Mouse (Mus musculus) thymus, adult 2 months (tissue): ENCODE measurements around the gene Scp2. TPM values are rescaled to one million over a fixed set of nuclear protein-coding genes. Genes with fewer than 3 reads are reported as not detected.

Experiments
- DNase-seq: peaks from one replicate; pipeline ENCODE4 v3.0.0; 2021
- H3K27ac ChIP-seq: fragments of 200-500 bp; 2 replicates; pipeline ENCODE4 v1.5.1; 2012; ENCODE audit warnings: low read length, control low read depth; ENCODE audit not compliant: control insufficient read depth, insufficient read depth
- H3K27me3 ChIP-seq: fragments of 200-500 bp; 2 replicates; pipeline ENCODE4 v1.6.1; 2012; ENCODE audit warnings: mild to moderate bottlenecking, low read length, moderate library complexity, mixed read lengths; ENCODE audit not compliant: control insufficient read depth, insufficient read depth
- H3K36me3 ChIP-seq: fragments of 200-500 bp; 2 replicates; pipeline ENCODE4 v1.6.1; 2012; ENCODE audit warnings: mild to moderate bottlenecking, low read length, moderate library complexity; ENCODE audit not compliant: control insufficient read depth, insufficient read depth
- H3K4me1 ChIP-seq: fragments of 200-500 bp; replicated peaks from 2 replicates; pipeline ENCODE4 v1.6.1; 2012; ENCODE audit warnings: low read length; ENCODE audit not compliant: control insufficient read depth, insufficient read depth
- H3K4me3 ChIP-seq: fragments of 200-500 bp; 2 replicates; pipeline ENCODE4 v1.5.1; 2012; ENCODE audit warnings: mild to moderate bottlenecking, low read length, control low read depth, moderate library complexity; ENCODE audit not compliant: control insufficient read depth, insufficient read depth
- CTCF ChIP-seq: fragments of 200-500 bp; IDR thresholded peaks from 2 replicates; pipeline ENCODE4 v1.5.1; 2012; ENCODE audit warnings: mild to moderate bottlenecking, control low read depth, low read length, moderate library complexity, borderline replicate concordance; ENCODE audit not compliant: control insufficient read depth, poor library complexity, insufficient read depth; ENCODE audit errors: extremely low read depth
- POLR2A ChIP-seq: fragments of 200-500 bp; IDR thresholded peaks from 2 replicates; pipeline ENCODE4 v1.6.1; 2012; ENCODE audit warnings: mild to moderate bottlenecking, low read length, control low read depth, moderate library complexity; ENCODE audit not compliant: control insufficient read depth, poor library complexity, insufficient read depth; ENCODE audit errors: extremely low read depth
- WGBS: fragments of 180-500 bp; shearing (Covaris S2); methylation state at CpG from one replicate; pipeline ENCODE4 v1.1.7; 2018; 5-methylcytosine and 5-hydroxymethylcytosine counted together
- polyA plus RNA-seq: library from polyadenylated mRNA; depleted of rRNA; stranded (reverse); fragments of >200 nt; gene quantifications from 2 replicates; pipeline ENCODE4 v1.2.3, GENCODE M21; 2012

Gene Scp2
- polyA plus RNA-seq, 1 experiment, result 103 TPM

DNA sequence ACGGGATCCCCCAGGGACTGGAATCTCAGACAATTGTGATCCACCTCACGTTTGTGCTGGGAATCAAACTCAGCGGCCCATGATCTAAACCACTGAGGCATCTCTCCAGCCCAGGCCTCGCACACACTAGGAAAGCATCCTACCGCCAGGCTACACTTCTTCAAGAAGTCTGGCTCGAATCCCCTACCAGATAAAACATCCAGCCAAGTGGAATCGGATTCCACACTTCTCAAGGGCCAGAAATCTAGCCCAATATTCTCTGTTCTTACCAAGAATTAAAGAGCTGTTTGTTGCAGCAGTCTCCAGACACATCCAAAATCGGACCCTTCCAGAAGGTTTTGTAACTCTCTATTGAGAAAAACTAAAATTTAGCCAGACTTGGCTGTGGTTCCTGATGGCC is 107.8 kb downstream of the Scp2 start:
- no peak for DNase-seq
- Histone ChIP-seq H3K4me3 (no peak overlapping the region), H3K27ac (no peak overlapping the region), H3K27me3 (peaks cover 5% of the 10 kb centered on the region), H3K4me1 (peaks cover under 1% of the 10 kb centered on the region; the same call in 1 of the 2 replicates), H3K36me3 (no peaks in the 10 kb centered on the region)
- WGBS, result 93% methylated on average over 8 of the region's 8 CpGs
- TF ChIP-seq POLR2A (no peak), CTCF (no peak)

DNA sequence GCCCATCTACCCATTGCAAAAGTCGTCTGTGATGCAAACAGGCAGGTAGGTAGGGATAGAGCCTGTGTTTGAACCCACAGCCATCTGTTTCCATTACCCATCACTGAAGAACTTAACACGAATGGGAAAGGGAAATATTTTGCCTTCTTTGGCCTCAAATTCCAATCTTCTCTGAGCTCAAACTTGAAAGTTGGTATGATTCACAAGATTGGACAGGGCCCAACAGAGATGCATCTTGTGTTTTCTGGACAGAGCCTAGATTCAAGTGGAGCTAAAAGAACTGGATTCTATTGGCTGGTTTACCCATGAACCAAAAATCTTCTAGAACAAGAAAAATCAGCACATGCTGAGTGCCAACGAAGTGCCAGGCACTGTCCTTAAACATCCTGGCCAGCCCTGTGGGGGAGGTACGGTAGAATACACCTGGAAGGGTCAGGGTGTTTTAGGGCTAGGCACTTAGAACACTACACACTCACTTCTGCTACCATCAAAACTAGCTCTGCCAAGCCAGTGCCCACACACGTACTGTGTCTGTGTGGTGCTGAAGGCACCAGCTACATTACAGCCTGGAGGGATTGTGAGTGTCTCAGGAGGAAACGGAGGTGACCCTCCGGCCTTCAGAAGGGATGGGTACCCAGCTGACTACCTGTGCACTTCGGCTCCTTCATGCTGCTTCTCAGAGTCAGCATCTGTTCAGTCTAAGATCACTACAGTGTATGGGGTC is 111.6 kb downstream of the Scp2 start:
- no peak overlapping the region for H3K27ac ChIP-seq
- no peaks in the 10 kb centered on the region for H3K36me3 ChIP-seq
- 87% methylated on average over 8 of the region's 8 CpGs for WGBS
- H3K4me3 ChIP-seq, result no peak overlapping the region
- no peak for DNase-seq
- H3K4me1 ChIP-seq, result peaks cover 17% of the 10 kb centered on the region
- TF ChIP-seq POLR2A (no peak), CTCF (no peak)
- H3K27me3 ChIP-seq, result peaks cover 11% of the 10 kb centered on the region

DNA sequence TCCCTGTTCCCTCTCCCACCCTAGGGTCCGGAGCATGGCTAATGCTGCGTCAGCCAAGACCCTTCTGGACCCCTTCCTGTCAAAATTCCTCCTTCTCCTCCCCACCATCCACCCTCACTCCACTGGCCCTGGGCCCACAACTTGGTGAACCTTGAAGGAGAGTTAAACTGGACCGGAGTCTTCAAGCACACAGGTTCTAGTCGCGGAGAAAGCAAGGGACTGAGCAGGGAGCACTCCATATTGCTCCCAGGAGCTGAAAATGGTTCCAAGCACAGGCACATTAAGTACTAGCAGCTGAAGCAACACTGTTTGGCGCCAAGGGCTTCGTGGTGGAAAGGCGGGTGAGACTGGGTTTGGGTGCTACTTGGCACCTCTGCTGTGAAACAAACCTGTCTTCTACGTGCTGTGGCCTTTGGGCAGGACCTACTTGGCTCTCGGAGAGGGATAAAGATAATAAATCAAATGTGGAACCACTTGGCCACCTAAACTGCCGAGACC is 112.4 kb downstream of the Scp2 start:
- Histone ChIP-seq H3K27ac (no peak overlapping the region), H3K36me3 (no peaks in the 10 kb centered on the region), H3K27me3 (peaks cover 11% of the 10 kb centered on the region), H3K4me1 (peaks cover 17% of the 10 kb centered on the region), H3K4me3 (no peak overlapping the region)
- no peak for DNase-seq
- TF ChIP-seq POLR2A (no peak), CTCF (no peak)
- 68% methylated on average over 11 of the region's 11 CpGs for WGBS

DNA sequence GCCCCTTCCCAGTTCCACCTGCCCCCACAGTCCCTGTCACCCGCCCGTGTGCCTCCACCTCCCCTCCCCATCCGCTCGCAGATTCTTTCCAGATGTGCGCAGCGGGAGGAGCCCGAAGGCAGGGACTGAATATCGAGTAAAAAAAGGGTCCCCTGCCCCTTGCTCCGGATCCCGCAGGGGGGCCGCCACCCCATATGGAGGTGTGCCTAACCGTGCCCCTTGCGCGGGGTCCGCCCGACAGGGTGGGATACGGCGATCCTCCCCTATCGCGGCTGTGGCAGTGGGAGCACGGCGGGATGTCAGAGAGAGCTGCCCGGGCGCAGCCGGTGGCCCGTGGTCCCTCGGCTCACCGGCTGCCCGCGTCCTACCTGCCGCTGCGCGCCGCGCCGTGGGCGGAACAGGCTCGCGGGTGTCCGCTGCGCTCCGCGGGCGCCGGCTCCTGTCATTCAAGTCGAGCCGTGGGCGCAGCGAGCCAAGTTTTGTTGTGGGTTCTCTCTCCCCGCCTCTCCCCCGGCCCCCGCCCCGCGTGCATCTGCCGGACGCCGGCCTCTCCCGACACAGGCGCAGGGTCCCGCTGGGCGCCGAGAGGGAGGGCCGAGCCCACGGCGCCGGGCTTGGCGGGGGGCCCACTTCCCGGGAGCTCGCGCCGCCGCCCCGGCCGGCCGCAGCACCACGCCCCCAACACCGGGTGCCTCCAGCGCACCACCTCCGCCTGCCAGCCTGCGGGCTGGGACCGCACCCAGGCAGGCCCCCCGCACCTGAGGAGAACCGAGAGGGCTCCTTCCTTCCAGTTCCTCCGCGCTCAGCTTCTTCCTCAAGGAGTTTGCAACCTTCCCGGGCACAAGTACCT is 113.1 kb downstream of the Scp2 start:
- DNase-seq, result no peak
- H3K4me3 ChIP-seq, result peak overlapping the region; percentile 25
- no peak overlapping the region for H3K27ac ChIP-seq
- H3K36me3 ChIP-seq, result no peaks in the 10 kb centered on the region
- 2% methylated on average over 86 of the region's 86 CpGs for WGBS
- TF ChIP-seq CTCF (no peak), POLR2A (no peak)
- peaks cover 11% of the 10 kb centered on the region for H3K27me3 ChIP-seq
- H3K4me1 ChIP-seq, result peaks cover 17% of the 10 kb centered on the region

DNA sequence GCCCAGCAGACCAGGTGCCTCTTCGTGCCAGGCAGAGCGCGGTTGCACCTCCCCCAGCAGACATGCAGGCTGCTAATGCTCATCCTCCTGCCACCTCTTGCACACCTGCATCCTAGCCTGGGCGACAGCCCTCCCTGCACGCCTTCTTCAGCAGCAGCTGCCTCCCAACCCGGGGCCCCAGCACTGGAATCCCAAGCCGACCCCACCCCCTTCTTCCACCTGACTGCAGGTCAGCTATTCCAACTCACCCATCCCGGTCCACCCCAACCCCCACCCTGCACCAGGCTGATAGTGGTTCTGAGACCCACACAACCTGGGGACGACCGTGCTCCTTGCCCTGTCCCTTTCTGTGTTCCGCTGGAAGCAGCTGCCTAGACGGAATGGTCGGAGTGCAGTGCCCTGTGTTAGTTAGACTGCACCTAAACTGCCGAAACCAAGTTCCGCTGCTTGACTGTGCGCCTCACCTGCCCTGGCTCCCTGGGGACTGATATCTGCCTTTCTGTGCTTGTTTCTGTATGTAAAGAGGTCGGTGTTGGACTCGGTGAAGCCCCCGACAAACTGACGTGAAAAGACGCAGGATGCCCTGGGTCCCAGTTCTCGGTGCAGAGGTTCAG is 113.8 kb downstream of the Scp2 start:
- peaks cover 17% of the 10 kb centered on the region for H3K4me1 ChIP-seq
- peak overlapping the region; percentile 25; the same call in 1 of the 2 replicates for H3K4me3 ChIP-seq
- no peak for DNase-seq
- no peak overlapping the region for H3K27ac ChIP-seq
- WGBS, result 12% methylated on average over 22 of the region's 22 CpGs
- no peaks in the 10 kb centered on the region for H3K36me3 ChIP-seq
- peaks cover 11% of the 10 kb centered on the region for H3K27me3 ChIP-seq
- TF ChIP-seq CTCF, result no peak
- TF ChIP-seq POLR2A, result no peak

DNA sequence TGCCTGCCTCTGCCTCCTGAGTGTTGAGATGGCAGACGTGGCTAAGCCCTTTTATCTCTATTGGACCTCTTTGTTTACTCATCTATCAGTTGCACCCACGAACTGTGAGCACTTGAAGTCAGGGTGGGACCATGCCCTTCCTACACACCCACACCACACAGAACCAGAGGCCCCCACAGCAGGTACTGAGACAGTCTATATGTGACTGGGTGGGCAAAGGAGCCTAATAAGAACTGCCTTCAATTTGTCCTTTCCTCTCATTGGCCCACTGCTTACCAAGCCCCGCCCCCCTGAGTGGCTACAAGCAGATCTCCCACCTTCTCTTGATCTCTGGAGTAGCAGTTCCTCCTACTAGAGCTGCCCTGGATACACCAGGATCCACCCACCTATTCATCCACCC is 118.6 kb downstream of the Scp2 start:
- TF ChIP-seq CTCF (no peak), POLR2A (no peak)
- H3K4me1 ChIP-seq, result peaks cover 8% of the 10 kb centered on the region
- no peak for DNase-seq

More for the DNA sequence above, 118.6 kb downstream of the Scp2 start:
- 73% methylated on average over 3 of the region's 3 CpGs for WGBS
- peaks cover 1% of the 10 kb centered on the region; the same call in 1 of the 2 replicates for H3K27me3 ChIP-seq
- no peak overlapping the region for H3K27ac ChIP-seq
- no peaks in the 10 kb centered on the region for H3K36me3 ChIP-seq
- no peak overlapping the region for H3K4me3 ChIP-seq
